Mouse (Mus musculus) cerebellum, postnatal 10 days (tissue): ENCODE measurements around the gene Ptprs.
A peak's percentile ranks its signal among the peaks of the same experiment; 100 is the strongest.

ENCODE experiments used
- DNase-seq, 2 experiments: peaks; one replicate each; pipeline ENCODE4 v3.0.0; 2021; ENCODE audit warnings: mixed read lengths in 2 of 2

Gene Ptprs

GRCm38 (mm10) chr17:56490438-56491152 is 14.3 kb upstream of the Ptprs start:
- DNase-seq: no peak

- peak; percentile 69 to 71 for DNase-seq
Measured at GRCm38 (mm10) chr17:56488028-56488427, 11.7 kb upstream of the Ptprs start.

- DNase-seq: peak; percentile 82 to 85
Measured at GRCm38 (mm10) chr17:56487441-56487888, 11.2 kb upstream of the Ptprs start.

GRCm38 (mm10) chr17:56485926-56486325 is 9.6 kb upstream of the Ptprs start:
- DNase-seq: peak; percentile 85 to 86

GRCm38 (mm10) chr17:56485118-56485517 is 8.8 kb upstream of the Ptprs start:
- peak; percentile 59 to 62 for DNase-seq

GRCm38 (mm10) chr17:56482671-56483070 is 6.4 kb upstream of the Ptprs start:
- DNase-seq: no peak

GRCm38 (mm10) chr17:56479358-56479757 is 3.1 kb upstream of the Ptprs start:
- DNase-seq: peak; percentile 87 to 89

GRCm38 (mm10) chr17:56478191-56478611 is 1.9 kb upstream of the Ptprs start:
- DNase-seq: no peak

GRCm38 (mm10) chr17:56477191-56477818 is 1.0 kb upstream of the Ptprs start:
- DNase-seq: no peak

GRCm38 (mm10) chr17:56475584-56476401 is 490 bp downstream of the Ptprs start:
- DNase-seq: peak; percentile 87

GRCm38 (mm10) chr17:56474831-56475581 is 1.3 kb downstream of the Ptprs start:
- DNase-seq: peak; percentile 90 to 93

GRCm38 (mm10) chr17:56474311-56474830 is 1.9 kb downstream of the Ptprs start:
- peak; percentile 69 to 73 for DNase-seq

GRCm38 (mm10) chr17:56473611-56473905 is 2.7 kb downstream of the Ptprs start:
- DNase-seq: no peak

GRCm38 (mm10) chr17:56472733-56473610 is 3.3 kb downstream of the Ptprs start:
- DNase-seq: peak; percentile 88 to 89

- DNase-seq: no peak
Measured at GRCm38 (mm10) chr17:56472121-56472520, 4.2 kb downstream of the Ptprs start.

GRCm38 (mm10) chr17:56471136-56471535 is 5.1 kb downstream of the Ptprs start:
- DNase-seq: no peak

- DNase-seq: peak; percentile 64 to 71
Measured at GRCm38 (mm10) chr17:56470571-56470970, 5.7 kb downstream of the Ptprs start.

- peak in 1 of 2 experiments; percentile 43 for DNase-seq
Measured at GRCm38 (mm10) chr17:56470001-56470436, 6.3 kb downstream of the Ptprs start.

GRCm38 (mm10) chr17:56469275-56469674 is 7.0 kb downstream of the Ptprs start:
- peak in 1 of 2 experiments; percentile 33 for DNase-seq

- DNase-seq: peak in 1 of 2 experiments; percentile 37
Measured at GRCm38 (mm10) chr17:56468870-56469269, 7.4 kb downstream of the Ptprs start.

- peak; percentile 51 to 59 for DNase-seq
Measured at GRCm38 (mm10) chr17:56468380-56468779, 7.9 kb downstream of the Ptprs start.
